Mouse (Mus musculus) spleen, adult 2 months (tissue): Measurements from ENCODE around the gene Gmds.

Source experiments
- CTCF ChIP-seq: fragments of 200-500 bp; IDR thresholded peaks from 2 replicates; pipeline ENCODE4 v1.5.1; 2011; ENCODE audit warnings: mild to moderate bottlenecking, inconsistent platforms; ENCODE audit not compliant: insufficient read depth, insufficient read length, insufficient replicate concordance; ENCODE audit errors: extremely low read depth
- POLR2A ChIP-seq: fragments of 200-500 bp; IDR thresholded peaks from 2 replicates; pipeline ENCODE4 v1.6.1; 2011; ENCODE audit warnings: low read depth, low read length, inconsistent platforms

- TF ChIP-seq POLR2A (no peak), CTCF (no peak)
Measured at GRCm38 (mm10) chr13:32372531-32372883, 34.0 kb upstream of the Gmds start.
